Mouse (Mus musculus): ENCODE measurements at regions not wholly inside any gene's neighbourhood (a gene's known extent, or its start where the extent isn't known, plus 50 kb on each side); places are given as distances from the start of the nearest gene placed in this dataset.

- DNase-seq (ENCODE audit: low read depth in 3 of 3, low spot score in 3 of 3) (no peak), ATAC-seq (ENCODE audit: insufficient read depth) (no peak)
- Histone ChIP-seq H3K4me2 (ENCODE audit: low read depth) (no peak overlapping the region), H3K27me3 (ENCODE audit: control insufficient read depth, insufficient read depth, low read length) (no peaks in the 10 kb centered on the region), H3K9me3 (ENCODE audit: control insufficient read depth, low read length) (no peaks in the 10 kb centered on the region), H3K27ac (no peak overlapping the region), H3K4me1 (replicated peaks; ENCODE audit: control insufficient read depth in 2 of 2, insufficient read depth in 2 of 2, low read length in 1 of 2) (0 out of 4 replicates have a peak, but pooled peaks cover 0 to 1% of the 10 kb centered on the region in 2 experiments), H3K36me3 (replicated peaks; ENCODE audit: control insufficient read depth, insufficient read depth, low read depth) (no peaks in the 10 kb centered on the region), H3K4me3 (ENCODE audit: insufficient read depth in 1 of 2, low read depth in 2 of 2, low read length in 2 of 2) (no peak overlapping the region), H3K9ac (replicated peaks) (no peak overlapping the region)
- whole genome bisulfite sequencing (ENCODE audit: insufficient replicate concordance) = 73% methylated on average over 11 of the region's 11 CpGs
- no peak for TF ChIP-seq CTCF (IDR thresholded peaks at IDR 0.05; ENCODE audit: low read depth)
- no peak for TF ChIP-seq EP300 (IDR thresholded peaks at IDR 0.05; ENCODE audit: low read depth)
Measured at GRCm38 (mm10) chr8:11135135-11135534, 126.9 kb upstream of the Irs2 start.

- TF ChIP-seq CTCF (IDR thresholded peaks at IDR 0.05; ENCODE audit: low read depth) (no peak), EP300 (IDR thresholded peaks at IDR 0.05; ENCODE audit: low read depth) (no peak)
- H3K4me2 ChIP-seq (ENCODE audit: low read depth) = no peak overlapping the region
- no peak for ATAC-seq (ENCODE audit: insufficient read depth)
- H3K27me3 ChIP-seq (ENCODE audit: control insufficient read depth, insufficient read depth, low read length) = no peaks in the 10 kb centered on the region
- H3K36me3 ChIP-seq (replicated peaks; ENCODE audit: control insufficient read depth, insufficient read depth, low read depth) = no peaks in the 10 kb centered on the region
- no peak overlapping the region for H3K9ac ChIP-seq (replicated peaks)
- no peak overlapping the region for H3K4me3 ChIP-seq (ENCODE audit: insufficient read depth in 1 of 2, low read depth in 2 of 2, low read length in 2 of 2)
- H3K4me1 ChIP-seq (replicated peaks; ENCODE audit: control insufficient read depth in 2 of 2, insufficient read depth in 2 of 2, low read length in 1 of 2) = 0 out of 4 replicates have a peak, but pooled peaks cover 0 to 1% of the 10 kb centered on the region in 2 experiments
- no peaks in the 10 kb centered on the region for H3K9me3 ChIP-seq (ENCODE audit: control insufficient read depth, low read length)
- 61% methylated on average over 4 of the region's 4 CpGs for WGBS (ENCODE audit: insufficient replicate concordance)
- no peak for DNase-seq (ENCODE audit: low read depth in 3 of 3, low spot score in 3 of 3)
- no peak overlapping the region for H3K27ac ChIP-seq
Measured at GRCm38 (mm10) chr8:11134562-11134961, 126.3 kb upstream of the Irs2 start.

GRCm38 (mm10) chr8:11119030-11119634 lies 110.9 kb upstream of the Irs2 start:
- ATAC-seq (ENCODE audit: insufficient read depth) (no peak), DNase-seq (ENCODE audit: low read depth in 3 of 3, low spot score in 3 of 3) (no peak)
- Histone ChIP-seq H3K9me3 (ENCODE audit: control insufficient read depth, low read length) (no peaks in the 10 kb centered on the region), H3K27ac (no peak overlapping the region), H3K27me3 (ENCODE audit: control insufficient read depth, insufficient read depth, low read length) (no peaks in the 10 kb centered on the region), H3K9ac (replicated peaks) (no peak overlapping the region), H3K36me3 (replicated peaks; ENCODE audit: control insufficient read depth, insufficient read depth, low read depth) (no peaks in the 10 kb centered on the region), H3K4me2 (ENCODE audit: low read depth) (no peak overlapping the region), H3K4me1 (replicated peaks; ENCODE audit: control insufficient read depth in 2 of 2, insufficient read depth in 2 of 2, low read length in 1 of 2) (peaks cover 0 to 14% of the 10 kb centered on the region in 2 experiments; a peak in 2 of 4 replicates), H3K4me3 (ENCODE audit: insufficient read depth in 1 of 2, low read depth in 2 of 2, low read length in 2 of 2) (no peak overlapping the region)
- WGBS (ENCODE audit: insufficient replicate concordance) = 60% methylated on average over 5 of the region's 5 CpGs
- TF ChIP-seq CTCF (IDR thresholded peaks at IDR 0.05; ENCODE audit: low read depth) = no peak
- TF ChIP-seq EP300 (IDR thresholded peaks at IDR 0.05; ENCODE audit: low read depth) = no peak

- TF ChIP-seq CTCF (IDR thresholded peaks at IDR 0.05; ENCODE audit: low read depth) (no peak), EP300 (IDR thresholded peaks at IDR 0.05; ENCODE audit: low read depth) (no peak)
- peaks cover 0 to 22% of the 10 kb centered on the region in 2 experiments; a peak in 2 of 4 replicates for H3K4me1 ChIP-seq (replicated peaks; ENCODE audit: control insufficient read depth in 2 of 2, insufficient read depth in 2 of 2, low read length in 1 of 2)
- no peaks in the 10 kb centered on the region for H3K36me3 ChIP-seq (replicated peaks; ENCODE audit: control insufficient read depth, insufficient read depth, low read depth)
- H3K4me3 ChIP-seq (ENCODE audit: insufficient read depth in 1 of 2, low read depth in 2 of 2, low read length in 2 of 2) = no peak overlapping the region
- ATAC-seq (ENCODE audit: insufficient read depth) (no peak), DNase-seq (ENCODE audit: low read depth in 3 of 3, low spot score in 3 of 3) (no peak)
- no peaks in the 10 kb centered on the region for H3K27me3 ChIP-seq (ENCODE audit: control insufficient read depth, insufficient read depth, low read length)
- 28% methylated on average over 5 of the region's 5 CpGs for WGBS (ENCODE audit: insufficient replicate concordance)
- H3K9me3 ChIP-seq (ENCODE audit: control insufficient read depth, low read length) = no peaks in the 10 kb centered on the region
- no peak overlapping the region for H3K27ac ChIP-seq
- no peak overlapping the region for H3K9ac ChIP-seq (replicated peaks)
- H3K4me2 ChIP-seq (ENCODE audit: low read depth) = no peak overlapping the region
Measured at GRCm38 (mm10) chr8:11116534-11116933, 108.3 kb upstream of the Irs2 start.

- Histone ChIP-seq H3K4me3 (ENCODE audit: insufficient read depth in 1 of 2, low read depth in 2 of 2, low read length in 2 of 2) (no peak overlapping the region), H3K9ac (replicated peaks) (no peak overlapping the region), H3K9me3 (ENCODE audit: control insufficient read depth, low read length) (no peaks in the 10 kb centered on the region), H3K4me1 (replicated peaks; ENCODE audit: control insufficient read depth in 2 of 2, insufficient read depth in 2 of 2, low read length in 1 of 2) (peaks cover 0 to 22% of the 10 kb centered on the region in 2 experiments; a peak in 2 of 4 replicates), H3K27ac (no peak overlapping the region), H3K27me3 (ENCODE audit: control insufficient read depth, insufficient read depth, low read length) (no peaks in the 10 kb centered on the region), H3K4me2 (ENCODE audit: low read depth) (no peak overlapping the region), H3K36me3 (replicated peaks; ENCODE audit: control insufficient read depth, insufficient read depth, low read depth) (no peaks in the 10 kb centered on the region)
- DNase-seq (ENCODE audit: low read depth in 3 of 3, low spot score in 3 of 3) (no peak), ATAC-seq (ENCODE audit: insufficient read depth) (no peak)
- no peak for TF ChIP-seq EP300 (IDR thresholded peaks at IDR 0.05; ENCODE audit: low read depth)
- TF ChIP-seq CTCF (IDR thresholded peaks at IDR 0.05; ENCODE audit: low read depth) = no peak
- 28% methylated on average over 6 of the region's 6 CpGs for WGBS (ENCODE audit: insufficient replicate concordance)
Measured at GRCm38 (mm10) chr8:11115210-11115609, 107.0 kb upstream of the Irs2 start.
